Mouse (Mus musculus) brain, embryonic 18.5 days (tissue): ENCODE data around the gene Copb2.
A peak's percentile ranks its signal among the peaks of the same experiment; 100 is the strongest.

ENCODE experiments used
- DNase-seq: peaks from one replicate; pipeline ENCODE4 v3.0.0-alpha.2; 2012; ENCODE audit warnings: low read depth, low spot score

Gene Copb2

DNA sequence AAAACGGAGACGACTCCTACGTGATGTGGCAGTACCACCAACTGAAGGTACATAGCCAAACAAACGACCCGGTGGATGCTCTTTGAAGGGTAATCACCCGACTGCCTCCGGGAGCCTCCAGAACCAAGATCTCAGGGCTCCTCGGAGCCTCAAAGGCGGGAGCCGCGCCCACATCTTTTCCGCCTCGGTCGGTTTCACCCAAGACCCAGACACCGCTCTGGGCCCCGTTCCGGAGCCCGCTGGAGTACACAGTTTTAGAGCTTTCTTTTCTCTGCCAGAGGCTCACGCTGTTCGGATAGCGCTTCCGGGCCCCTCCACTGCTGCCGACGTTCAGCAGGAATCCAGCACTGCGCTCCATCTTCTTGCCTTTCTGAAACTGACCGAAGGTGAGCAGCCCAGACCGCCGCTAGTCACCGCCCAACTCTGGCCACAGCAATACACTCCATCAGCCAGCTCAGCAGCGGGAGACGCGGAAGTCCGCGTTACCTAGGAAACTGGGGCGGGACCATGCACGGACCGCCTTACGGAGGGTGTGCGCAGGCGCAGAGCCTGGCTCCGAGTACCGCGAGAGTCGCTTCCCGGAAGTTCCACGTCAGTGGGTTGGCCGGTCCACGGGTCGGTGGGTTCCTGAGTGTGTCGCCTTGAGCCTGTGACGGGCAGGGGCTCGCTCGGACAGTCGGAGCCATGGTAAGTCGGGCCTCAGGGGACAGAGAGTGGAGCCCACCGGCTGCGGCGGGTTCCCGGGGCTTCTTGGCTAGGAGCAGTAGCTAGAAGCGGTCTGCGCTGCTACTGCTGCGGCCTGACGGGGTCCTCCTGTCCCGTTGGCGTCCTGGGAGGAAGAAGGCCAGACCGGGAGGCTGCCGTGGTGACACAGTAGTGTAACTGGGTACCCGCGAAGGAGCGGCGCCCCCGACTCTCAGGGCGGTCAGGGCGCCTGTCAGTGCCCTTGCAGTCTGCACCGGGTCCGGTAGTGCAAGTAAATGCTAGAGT lies at the start of gene Copb2:
Copb2 (plus strand) TSS at position 585 of the 990 bp plus-strand sequence.
- peak; percentile 90 for DNase-seq

DNA sequence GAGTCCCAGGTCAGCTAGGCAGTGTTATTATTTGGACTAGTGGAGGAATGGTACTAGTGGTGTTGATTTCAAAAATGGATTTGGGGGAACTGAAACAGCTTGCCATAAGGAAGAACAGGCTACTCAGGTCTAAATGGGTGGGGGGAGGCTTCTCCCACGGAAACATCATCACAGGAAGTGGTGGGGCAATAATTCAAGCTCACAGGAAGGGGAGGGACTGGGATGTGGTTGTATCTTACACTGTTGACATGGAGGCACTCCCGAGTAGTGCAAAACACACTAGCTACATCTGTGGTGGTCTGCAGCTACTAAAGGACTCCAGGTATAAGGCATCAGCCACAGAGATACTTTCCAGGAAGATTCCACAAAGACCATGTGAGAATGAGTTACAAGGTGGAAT lies 39.6 kb upstream of the Copb2 start:
- DNase-seq = no peak

DNA sequence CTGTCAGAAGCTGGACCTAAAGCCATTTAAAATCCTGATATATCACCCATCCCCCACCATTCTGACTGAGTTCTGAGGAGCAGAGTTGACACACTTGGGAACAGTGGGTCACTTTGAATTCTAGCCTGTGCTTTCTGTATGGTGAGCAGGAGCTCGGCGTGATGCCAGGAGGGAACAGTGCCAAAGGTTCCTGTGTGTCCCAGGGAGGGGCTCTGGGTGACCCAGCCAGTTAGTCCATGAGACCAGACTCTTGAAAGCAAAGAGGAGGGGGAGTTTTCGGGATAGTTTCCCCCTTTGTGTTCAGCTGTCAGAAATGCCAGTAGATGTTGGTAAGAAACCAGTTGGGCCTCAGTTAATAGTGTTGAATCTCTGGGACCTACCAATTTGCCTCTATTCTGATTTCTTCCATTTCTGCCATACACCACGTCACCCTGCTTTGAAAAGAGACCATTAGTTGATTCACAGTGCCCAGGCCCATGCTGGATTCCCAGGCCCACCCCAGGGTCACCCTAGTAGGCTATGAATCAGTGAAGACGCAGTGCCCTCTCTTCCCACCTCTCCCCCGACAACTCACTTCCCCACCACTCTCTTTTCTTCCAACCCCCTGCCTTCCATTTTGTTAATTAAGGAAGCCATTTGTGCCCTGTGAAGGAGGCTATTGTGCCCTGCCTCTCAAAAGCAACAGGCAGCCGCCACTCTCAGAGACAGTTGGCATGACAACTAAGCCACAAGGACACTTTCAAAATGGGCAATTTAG lies 38.6 kb upstream of the Copb2 start:
- DNase-seq = peak; percentile 46

DNA sequence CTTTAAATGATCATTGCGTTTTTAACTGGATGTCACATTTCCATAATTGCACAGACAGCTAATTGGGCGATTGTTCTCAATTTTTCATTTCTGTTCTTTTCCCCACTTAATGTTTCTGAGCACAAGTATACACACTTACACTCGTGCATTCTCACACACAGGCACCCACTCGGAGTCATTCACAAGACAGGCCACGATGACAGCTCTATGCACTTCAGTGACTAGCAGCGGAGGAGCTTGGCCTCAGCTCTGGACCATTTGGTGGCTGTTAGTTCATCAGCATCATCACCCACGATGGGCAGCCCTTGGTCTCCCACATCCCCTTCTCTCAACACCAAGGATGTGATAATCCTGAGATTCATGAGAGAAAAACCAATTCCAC lies 38.0 kb upstream of the Copb2 start:
- DNase-seq = no peak

DNA sequence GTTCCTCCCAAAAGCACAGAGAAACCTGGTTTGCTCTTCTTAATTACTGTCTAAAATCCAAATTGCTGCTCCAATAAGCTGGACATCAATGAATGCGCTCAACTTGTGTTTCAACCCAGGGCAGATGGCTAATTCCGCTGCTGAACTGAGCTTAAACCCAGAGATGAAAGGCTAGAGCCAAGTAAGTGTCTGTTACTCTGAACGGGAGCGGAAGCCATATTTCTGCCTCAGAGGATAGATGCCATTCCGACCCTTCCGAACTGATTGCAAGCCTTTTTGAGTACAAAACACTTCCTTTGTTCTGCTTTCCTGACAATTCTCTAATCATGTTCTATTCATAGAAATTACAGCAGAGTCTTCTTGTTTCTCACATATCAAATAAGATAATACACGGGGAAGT lies 36.3 kb upstream of the Copb2 start:
- no peak for DNase-seq

DNA sequence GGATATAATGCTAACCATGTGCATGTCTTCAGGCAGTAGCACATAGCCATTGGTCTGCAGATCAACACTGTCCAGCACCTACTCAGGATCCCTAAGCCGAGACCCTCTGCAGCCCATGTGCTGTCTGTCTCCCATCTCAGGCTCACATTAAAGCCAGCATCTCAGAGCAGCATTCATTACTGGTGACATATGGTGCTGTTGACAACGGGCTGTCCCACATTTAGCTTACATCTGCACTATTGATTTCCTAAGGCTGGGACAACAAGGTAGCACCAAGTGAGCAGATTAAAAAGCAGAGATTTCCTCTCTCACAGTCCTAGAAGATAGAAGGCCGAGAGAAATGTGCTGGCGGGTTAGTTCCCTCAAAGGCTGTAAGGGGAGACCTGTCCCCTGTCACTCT lies 33.7 kb upstream of the Copb2 start:
- no peak for DNase-seq

DNA sequence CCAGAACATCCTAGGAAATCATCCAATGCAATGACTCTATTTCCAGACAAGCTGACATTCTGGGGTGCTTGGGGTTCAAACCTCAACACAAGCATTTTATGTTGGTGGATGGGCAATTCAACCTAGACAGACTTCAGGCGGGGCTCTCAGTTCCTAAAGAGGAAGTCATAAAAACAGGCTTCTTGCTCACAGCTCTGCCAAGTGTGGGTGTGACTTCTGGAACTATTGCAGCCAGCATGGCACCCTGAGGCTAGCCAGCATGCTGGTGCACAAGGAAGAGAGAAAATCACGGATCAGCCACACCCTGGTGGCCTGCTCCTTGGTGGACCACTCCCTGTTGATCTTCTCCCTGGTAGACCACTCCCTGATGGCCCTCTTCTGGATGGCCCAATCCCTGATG lies 32.5 kb upstream of the Copb2 start:
- DNase-seq = no peak

DNA sequence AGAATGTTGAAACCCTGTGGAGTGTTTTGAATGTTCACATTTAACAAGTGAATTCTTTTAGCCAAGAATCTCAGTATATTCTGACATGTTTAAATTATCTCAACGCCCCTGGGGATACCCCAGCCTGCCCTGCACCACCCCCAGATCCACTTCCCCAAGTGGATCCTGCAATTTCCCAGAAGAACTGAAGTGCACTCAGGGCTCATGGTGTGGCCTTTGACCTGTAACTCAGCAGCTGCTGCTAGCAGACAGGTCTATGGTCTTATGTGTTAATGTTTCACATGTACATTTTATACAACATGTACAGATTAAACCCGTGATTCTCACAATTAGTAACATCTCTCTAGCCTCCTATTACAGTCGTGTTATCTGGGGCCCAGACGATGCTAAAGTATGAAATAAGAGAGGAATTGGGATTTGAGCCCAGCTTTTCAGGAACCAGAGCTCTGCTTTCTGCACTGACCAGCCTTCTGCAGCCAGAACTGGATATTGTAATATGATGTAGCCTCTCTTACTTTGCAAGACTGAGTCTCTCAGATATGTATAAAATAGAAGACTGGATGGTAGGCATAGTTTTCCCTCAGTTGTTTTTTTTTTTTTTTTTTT lies 28.7 kb upstream of the Copb2 start:
- no peak for DNase-seq

DNA sequence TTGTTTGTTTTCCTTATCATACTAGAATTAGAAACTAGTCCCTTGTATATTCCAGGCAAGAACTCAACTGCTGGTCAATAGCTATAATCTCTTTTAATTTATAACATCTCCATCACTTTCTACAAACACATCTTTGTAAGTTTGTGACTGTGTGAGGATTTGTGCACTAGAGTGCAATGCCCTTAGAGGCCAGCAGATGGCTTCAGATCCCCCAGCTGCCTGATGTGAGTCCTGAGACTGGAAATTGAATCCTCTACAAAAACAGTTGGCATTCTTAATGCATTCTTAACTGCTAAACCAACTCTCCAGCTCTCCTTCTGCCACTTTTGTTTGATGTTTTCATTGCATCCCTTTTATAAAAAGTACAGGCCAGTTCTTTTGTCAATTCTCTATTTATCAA lies 27.8 kb upstream of the Copb2 start:
- no peak for DNase-seq

DNA sequence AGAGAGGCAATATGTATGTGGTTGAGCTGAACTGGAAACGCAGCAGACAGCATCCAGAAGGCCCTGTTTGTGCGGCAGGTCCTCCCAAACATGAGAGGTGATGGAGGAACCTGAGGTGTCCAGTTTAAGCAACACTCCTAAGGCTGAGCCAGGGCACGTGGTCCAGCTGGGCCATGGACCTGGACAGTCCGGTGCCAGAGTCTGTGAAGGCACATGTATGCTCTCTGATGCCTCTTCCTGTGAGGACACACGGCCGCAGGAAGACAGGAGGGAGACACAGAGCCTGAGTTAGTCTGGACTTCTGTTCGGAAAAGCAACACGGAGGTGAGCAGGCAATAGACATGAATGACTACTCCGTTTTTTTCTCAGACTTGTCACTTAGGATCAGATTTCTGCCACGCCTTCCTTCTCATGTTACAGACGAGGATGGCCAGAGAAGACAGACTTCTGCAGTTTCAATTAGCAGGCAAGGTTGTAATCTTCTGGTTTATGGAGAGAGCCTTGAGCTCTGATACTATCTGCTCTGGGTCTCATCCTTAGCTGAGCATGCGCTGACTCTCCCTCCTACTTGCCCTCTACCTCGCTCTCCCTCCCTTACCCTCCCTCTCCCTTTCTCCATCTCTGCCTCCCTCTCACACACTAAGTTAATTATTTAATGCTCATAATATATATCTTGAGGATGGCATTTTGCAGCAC lies 25.4 kb upstream of the Copb2 start:
- DNase-seq = no peak

DNA sequence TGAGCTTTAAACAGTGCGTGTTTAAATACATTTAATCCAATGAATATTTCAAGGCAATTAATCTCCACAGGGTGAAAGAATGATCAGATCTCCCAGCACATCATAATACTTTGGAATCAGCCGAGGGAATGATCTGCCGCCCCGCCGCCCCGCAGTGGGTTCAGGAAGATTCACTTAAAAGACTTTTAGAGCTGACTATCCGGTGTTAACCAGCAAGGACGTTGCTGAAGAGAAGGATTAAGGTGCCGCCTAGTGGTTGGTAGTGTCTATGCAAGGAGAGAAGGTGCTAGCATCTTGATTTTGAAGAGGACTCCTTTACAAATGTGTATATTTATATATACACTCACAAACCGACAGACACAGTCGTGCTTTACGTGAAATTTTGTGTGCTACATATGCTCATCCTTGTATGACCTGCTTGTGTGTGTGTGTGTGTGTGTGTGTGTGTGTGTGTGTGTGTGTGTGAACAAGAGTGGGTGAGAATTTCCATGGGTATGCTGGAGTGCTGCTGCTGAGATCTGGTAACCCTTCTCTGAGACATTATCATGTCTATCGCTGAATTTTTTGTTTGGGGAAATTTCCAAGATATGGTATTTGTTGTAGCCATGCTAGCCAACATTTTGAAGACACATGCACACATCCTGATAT lies 24.7 kb upstream of the Copb2 start:
- DNase-seq = peak; percentile 77

DNA sequence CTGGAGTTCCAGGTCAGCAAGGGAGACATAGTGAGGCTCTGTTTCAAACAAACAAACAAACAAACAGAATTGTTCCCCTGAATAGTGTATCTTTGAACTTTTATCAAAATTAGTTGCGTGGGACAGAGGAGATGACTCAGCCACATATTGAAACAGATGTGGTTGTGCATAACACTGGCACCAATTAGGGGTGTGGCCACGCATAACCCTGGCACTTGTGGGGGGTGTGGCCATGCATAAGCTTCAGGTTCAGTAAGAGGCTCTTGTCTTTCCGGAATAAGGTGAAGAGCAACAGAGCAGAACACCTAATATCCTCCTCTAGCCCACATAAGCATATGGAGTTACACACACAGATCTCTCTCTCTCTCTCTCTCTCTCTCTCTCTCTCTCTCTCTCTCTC lies 19.5 kb upstream of the Copb2 start:
- DNase-seq = no peak

DNA sequence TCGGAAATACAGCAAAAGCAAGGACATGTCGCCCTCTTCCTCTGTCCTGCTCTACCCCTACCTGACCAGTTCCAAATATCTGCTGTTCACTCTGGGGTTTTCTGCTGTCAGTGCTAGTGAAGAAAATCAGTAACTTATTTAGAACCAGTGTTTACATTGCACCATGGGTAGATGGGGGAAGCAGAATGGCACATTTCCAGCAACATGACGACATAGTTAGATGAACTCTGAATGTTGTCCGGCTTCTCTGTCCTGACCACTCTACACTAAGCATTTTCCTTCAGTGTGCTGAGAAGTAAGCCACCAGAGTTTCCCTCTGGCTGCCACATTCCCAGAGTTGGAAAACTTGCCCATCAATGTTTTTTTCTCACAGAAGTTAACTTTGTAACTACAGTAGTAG lies 20.3 kb downstream of the Copb2 start:
- no peak for DNase-seq

DNA sequence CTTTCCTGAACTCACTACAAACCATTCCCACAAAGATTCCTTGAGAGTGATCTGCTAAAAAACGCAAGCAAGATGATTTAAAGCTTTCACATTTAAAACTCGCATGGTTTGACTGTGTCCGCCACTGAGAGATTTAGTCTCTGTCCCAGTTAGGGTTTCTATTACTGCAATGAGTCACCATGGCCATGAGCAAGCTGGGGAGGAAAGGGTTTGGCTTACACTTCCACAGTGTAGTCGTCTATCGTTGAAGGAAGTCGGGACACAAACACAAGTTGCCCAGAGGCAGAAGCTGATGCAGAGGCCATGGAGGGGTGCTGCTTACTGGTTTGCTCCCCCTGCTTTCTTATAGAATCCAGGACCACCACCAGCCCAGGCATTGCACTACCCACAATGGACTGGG lies 36.6 kb downstream of the Copb2 start:
- DNase-seq = no peak

DNA sequence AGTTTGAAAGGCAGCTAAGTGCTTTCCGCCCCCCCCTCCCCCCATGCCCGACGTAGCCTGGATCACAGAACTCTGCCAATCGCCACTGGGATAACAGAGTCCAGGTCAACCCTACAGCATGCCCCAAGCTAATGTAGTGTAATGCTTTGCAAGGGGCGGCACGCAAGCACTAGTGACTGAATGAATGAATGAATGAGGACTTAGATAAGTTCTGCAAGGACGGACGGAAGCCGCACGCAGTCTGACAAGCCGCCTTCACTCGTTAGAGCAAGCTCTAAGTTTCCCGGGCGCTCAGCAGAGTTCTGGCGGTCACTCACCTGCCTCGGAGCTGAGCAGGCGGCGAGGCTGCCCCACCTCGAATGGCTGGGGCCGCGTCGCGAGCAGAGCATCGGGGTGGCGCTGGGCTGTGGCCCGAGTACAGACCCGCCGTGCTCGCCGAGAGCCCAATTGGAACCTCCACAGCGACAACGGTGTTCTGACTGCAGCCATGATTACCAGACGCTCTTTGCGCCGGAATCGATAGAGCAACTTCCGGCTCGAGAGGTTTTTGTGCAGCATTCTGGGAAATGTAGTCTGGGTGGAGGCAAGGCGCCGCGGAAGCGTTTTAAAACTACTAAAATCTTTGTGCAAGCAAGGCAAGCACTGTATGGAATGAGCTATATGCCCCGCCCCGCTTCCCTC lies 37.8 kb downstream of the Copb2 start, which contains the start of gene Mrps22:
Mrps22 (minus strand) TSS at position 505 of the 681 bp plus-strand sequence.
- peak; percentile 71 for DNase-seq

DNA sequence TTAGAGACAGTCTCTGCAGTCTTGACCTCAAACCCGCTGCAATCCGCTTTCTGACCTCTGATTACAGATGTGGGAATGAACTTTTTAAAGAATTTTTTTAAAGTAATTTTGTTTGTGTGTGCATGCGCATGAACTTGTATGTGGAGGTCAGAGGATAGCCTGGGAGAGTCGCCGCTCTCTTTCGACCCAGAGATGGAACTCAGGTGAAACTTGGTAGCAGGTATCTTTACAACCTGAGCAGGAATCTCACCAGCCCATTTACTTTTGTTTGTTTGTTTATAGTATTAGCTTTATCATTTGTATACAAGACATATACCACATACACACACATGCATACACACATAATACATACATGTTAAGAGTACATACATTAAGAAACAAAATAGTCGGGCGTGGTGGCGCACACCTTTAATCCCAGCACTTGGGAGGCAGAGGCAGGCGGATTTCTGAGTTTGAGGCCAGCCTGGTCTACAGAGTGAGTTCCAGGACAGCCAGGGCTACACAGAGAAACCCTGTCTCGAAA lies 38.4 kb downstream of the Copb2 start:
- no peak for DNase-seq

DNA sequence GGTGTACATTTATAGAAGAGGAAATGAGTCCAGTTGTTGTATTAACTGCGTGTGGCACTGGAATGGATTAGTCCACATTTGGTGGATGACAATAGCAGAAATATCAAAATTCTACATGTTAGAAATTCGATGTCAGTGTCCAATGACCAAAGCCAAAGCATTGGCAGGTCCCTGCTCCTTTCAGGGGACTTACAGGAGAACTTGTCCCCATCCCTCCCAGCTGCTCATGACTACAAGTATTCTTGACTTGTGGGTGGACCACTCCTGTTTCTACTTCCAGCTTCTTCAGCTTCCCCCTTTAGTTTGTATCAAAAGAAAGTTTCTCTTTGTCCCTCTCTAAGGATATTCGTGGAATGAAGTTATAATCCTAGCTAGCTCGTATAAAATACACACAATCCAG lies 41.4 kb downstream of the Copb2 start:
- DNase-seq = no peak

DNA sequence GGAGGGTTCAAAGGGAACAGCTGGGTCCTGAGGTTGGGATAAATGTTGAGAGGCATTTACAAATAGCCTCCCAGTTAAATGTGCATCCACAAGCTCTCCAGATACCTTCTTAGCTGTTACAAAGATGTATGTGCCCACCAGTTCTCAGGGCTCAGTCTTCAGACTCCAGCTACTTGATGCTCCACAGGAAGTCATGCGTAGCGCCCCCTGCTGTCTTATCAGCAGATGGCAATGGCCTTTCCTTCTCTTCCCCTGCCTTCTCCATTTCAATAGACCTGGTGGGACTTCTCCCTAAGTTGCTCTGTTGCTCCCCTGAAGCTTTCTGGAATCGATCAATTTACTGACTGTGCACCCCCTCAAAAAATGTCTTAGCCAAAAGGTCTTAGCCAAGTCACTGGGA lies 65.0 kb downstream of the Copb2 start:
- DNase-seq = no peak

DNA sequence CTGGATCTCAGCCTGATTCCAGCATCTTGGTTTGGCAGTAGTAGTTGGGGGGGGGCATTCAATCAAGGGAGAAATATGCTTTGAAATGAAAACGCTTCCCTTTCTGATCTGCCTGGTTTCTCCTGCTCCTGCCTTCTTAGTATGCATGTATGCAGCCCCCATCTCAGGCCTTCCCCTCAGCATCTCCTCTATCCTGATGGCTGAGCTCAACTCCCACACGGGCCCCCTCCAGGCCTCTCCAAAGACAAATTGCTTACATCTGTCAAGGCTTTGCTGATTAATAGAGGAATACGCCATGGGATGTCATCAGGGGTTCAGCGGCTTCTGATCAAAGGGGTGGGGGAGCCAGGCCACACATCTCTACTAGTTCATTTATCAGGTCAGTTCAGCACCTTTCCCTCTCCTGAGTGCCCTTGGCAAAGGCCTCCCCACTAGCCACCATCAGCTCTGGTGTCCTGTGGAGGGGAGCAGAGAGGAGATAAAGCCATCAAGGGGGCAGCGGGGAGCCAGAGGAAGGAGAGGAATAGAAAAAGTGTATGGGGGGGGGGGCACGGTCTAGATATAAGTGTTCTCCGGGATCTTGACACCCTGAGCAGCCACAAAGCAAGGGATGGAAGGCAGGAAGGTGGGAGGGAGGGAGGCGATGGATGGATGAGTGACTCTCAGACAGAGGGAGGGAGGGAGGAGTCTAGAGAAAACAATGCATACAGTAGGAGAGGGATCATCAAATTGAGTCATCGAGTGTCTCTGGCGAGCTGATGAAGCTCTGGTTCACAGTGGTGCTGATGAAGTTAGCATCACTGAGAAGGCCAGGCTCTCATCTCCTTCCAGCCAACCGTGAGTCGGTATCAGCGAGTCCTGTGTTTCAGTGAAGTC lies 70.0 kb downstream of the Copb2 start:
- DNase-seq = no peak
